In the genomic region with DNA sequence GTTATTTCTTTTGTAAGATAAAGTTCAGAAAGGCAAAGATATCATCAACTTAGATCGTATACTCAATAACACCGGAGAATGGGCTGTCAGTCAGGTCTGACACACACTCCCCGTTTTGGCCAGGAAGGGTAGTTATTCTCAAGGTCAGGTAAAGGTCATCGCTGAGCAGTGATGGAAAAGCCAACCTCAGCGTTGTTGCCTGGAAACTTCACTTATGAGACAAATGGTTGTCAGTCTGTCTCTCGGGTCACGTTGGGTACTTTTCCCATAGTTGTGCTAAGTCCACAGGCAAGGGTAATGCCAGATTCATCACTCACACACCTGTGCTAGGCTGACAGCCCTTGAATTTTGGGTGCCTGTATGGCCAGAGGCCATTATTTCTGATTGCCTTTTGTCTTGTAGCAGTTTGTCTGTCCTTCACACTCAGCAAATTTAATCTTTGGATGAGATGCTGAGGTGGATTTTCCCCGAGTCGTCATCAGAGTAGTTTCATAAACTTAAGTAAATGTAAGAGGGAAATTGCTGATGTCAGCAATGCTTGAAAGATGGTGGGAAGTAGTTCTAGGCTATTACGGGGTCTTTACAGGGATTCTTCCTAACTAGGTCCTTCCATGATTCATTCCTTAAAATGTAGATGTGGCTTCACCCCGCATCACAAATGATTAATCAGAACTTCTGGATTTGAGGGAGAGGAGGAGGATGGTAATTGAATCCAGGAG, we compare ENCODE assay signal across 18 mouse cellular contexts. TPM values are rescaled to one million over a fixed set of nuclear protein-coding genes. Genes with fewer than 3 reads are reported as not detected.
"Had no signal": no experiment of that assay in that cellular context is flagged by ENCODE, and none has a peak within 500 bp of the region (broad histone marks: within the 10 kb centered on the region; RNA-seq: fewer than 3 reads in every experiment).

No protein-coding gene starts in this region.

- H3K4me3 ChIP-seq: lung, embryonic 15.5 days; midbrain, embryonic 10.5 days; midbrain, embryonic 12.5 days; myocyte; neural tube, embryonic 13.5 days; neural tube, embryonic 15.5 days; stomach, embryonic 15.5 days had no signal

- DNase-seq: liver, postnatal 0 days; lung, adult 2 months; lung, postnatal 14 days; lung, postnatal 36 days; midbrain, embryonic 14.5 days; right cerebral cortex, postnatal 14 days; thymus, adult 2 months; thymus, postnatal 14 days; thymus, postnatal 36 days had no signal

- H3K27ac ChIP-seq: lung, embryonic 15.5 days; midbrain, embryonic 10.5 days; midbrain, embryonic 12.5 days; neural tube, embryonic 13.5 days; neural tube, embryonic 15.5 days; stomach, embryonic 15.5 days; stomach, postnatal 0 days had no signal

- H3K36me3 ChIP-seq: lung, embryonic 15.5 days; midbrain, embryonic 10.5 days; midbrain, embryonic 12.5 days; neural tube, embryonic 13.5 days; neural tube, embryonic 15.5 days; stomach, embryonic 15.5 days had no signal

- H3K27me3 ChIP-seq: lung, embryonic 15.5 days; midbrain, embryonic 12.5 days; neural tube, embryonic 13.5 days; neural tube, embryonic 15.5 days; stomach, embryonic 15.5 days had no signal

- H3K9me3 ChIP-seq: lung, embryonic 15.5 days; midbrain, embryonic 10.5 days; midbrain, embryonic 12.5 days; neural tube, embryonic 13.5 days; neural tube, embryonic 15.5 days; stomach, embryonic 15.5 days had no signal

- H3K9ac ChIP-seq: liver, postnatal 0 days; lung, embryonic 15.5 days; midbrain, embryonic 12.5 days; neural tube, embryonic 13.5 days; neural tube, embryonic 15.5 days; stomach, embryonic 15.5 days had no signal

RNA-seq across cellular contexts. Expression of gene Ripply3, which starts 28.7 kb away (rescaled TPM):
- total RNA-seq: megakaryocyte, adult 5-6 weeks had no signal
